ENCODE assay signal across 20 mouse cellular contexts in genomic region chr13:47435631-47436030, GRCm38 (mm10).
DNase-seq lines count a peak whose midpoint lies in the region; ATAC-seq and TF ChIP-seq lines count a peak whose summit lies in the region.
"Had no signal": no experiment of that assay in that cellular context is flagged by ENCODE, and none has a peak within 500 bp of the region (broad histone marks: within the 10 kb centered on the region; RNA-seq: fewer than 3 reads in every experiment).

No protein-coding gene starts in this region.

- no peak overlapping the region for H3K4me2 ChIP-seq in liver, postnatal 0 days (ENCODE audit: low read depth, low read length)
- no peak overlapping the region for H3K4me2 ChIP-seq in forebrain, embryonic 13.5 days
- H3K4me2 ChIP-seq: heart, embryonic 13.5 days; limb, embryonic 12.5 days; neural tube, embryonic 15.5 days had no signal

- no peak for ATAC-seq in liver, postnatal 0 days
- ATAC-seq in forebrain, embryonic 13.5 days: no peak

- H3K79me2 ChIP-seq in liver, adult 2 months (ENCODE audit: control insufficient read depth, insufficient read depth, low read length): no peaks in the 10 kb centered on the region

- TF ChIP-seq POLR2A in liver, adult 2 months (IDR thresholded peaks at IDR 0.05; ENCODE audit: extremely low read depth, insufficient read depth, low read length): no peak

- H3K4me1 ChIP-seq in liver, adult 2 months (ENCODE audit: control insufficient read depth, insufficient read depth, low read length): no peaks in the 10 kb centered on the region
- no peaks in the 10 kb centered on the region for H3K4me1 ChIP-seq in liver, postnatal 0 days (ENCODE audit: insufficient read depth)
- peaks cover 8% of the 10 kb centered on the region for H3K4me1 ChIP-seq in forebrain, embryonic 13.5 days
- H3K4me1 ChIP-seq: heart, embryonic 13.5 days; hindbrain, embryonic 10.5 days; limb, embryonic 12.5 days; neural tube, embryonic 15.5 days had no signal

- no peak overlapping the region for H3K4me3 ChIP-seq in liver, adult 2 months (ENCODE audit: insufficient read depth, low read depth, low read length)
- no peak overlapping the region for H3K4me3 ChIP-seq in liver, postnatal 0 days (ENCODE audit: low read depth, low read length)
- no peak overlapping the region for H3K4me3 ChIP-seq in forebrain, embryonic 13.5 days
- H3K4me3 ChIP-seq: heart, embryonic 13.5 days; hindbrain, embryonic 10.5 days; limb, embryonic 12.5 days; myocyte; neural tube, embryonic 15.5 days had no signal

- no peaks in the 10 kb centered on the region; the same call in 1 of the 2 replicates for H3K27me3 ChIP-seq in liver, adult 2 months (ENCODE audit: control insufficient read depth, insufficient read depth, low read length)
- no peaks in the 10 kb centered on the region for H3K27me3 ChIP-seq in liver, postnatal 0 days (ENCODE audit: insufficient read depth, low read length)
- H3K27me3 ChIP-seq in forebrain, embryonic 13.5 days: no peaks in the 10 kb centered on the region
- H3K27me3 ChIP-seq: heart, embryonic 13.5 days; limb, embryonic 12.5 days; neural tube, embryonic 15.5 days had no signal

- 42% methylated on average over 7 of the region's 7 CpGs for WGBS in liver, adult 2 months
- WGBS in liver, postnatal 0 days (ENCODE audit: insufficient replicate concordance): 81% methylated on average over 7 of the region's 7 CpGs
- 90% methylated on average over 7 of the region's 7 CpGs for WGBS in forebrain, embryonic 13.5 days

- H3K36me3 ChIP-seq in liver, adult 2 months (ENCODE audit: control insufficient read depth, insufficient read depth, low read length): no peaks in the 10 kb centered on the region
- H3K36me3 ChIP-seq in liver, postnatal 0 days (replicated peaks; ENCODE audit: insufficient read depth, low read length): no peaks in the 10 kb centered on the region
- H3K36me3 ChIP-seq in forebrain, embryonic 13.5 days (ENCODE audit: poor library complexity, severe bottlenecking): no peaks in the 10 kb centered on the region
- H3K36me3 ChIP-seq: heart, embryonic 13.5 days; hindbrain, embryonic 10.5 days; limb, embryonic 12.5 days; neural tube, embryonic 15.5 days had no signal

- no peak overlapping the region for H3K27ac ChIP-seq in liver, adult 2 months (replicated peaks; ENCODE audit: insufficient read depth, low read depth, low read length)
- H3K27ac ChIP-seq in liver, postnatal 0 days (ENCODE audit: low read depth): no peak overlapping the region
- no peak overlapping the region for H3K27ac ChIP-seq in forebrain, embryonic 13.5 days
- H3K27ac ChIP-seq: heart, embryonic 13.5 days; hindbrain, embryonic 10.5 days; limb, embryonic 12.5 days; liver, embryonic 14.5 days; neural tube, embryonic 15.5 days had no signal

- TF ChIP-seq EP300 in liver, postnatal 0 days (IDR thresholded peaks at IDR 0.05; ENCODE audit: low read depth): no peak

- no peak for TF ChIP-seq CTCF in liver, adult 2 months (IDR thresholded peaks at IDR 0.05; ENCODE audit: low read depth, low read length)
- TF ChIP-seq CTCF in liver, postnatal 0 days (IDR thresholded peaks at IDR 0.05; ENCODE audit: low read depth): no peak

- no peaks in the 10 kb centered on the region for H3K9me3 ChIP-seq in liver, postnatal 0 days (ENCODE audit: low read length)
- H3K9me3 ChIP-seq in forebrain, embryonic 13.5 days (replicated peaks): no peaks in the 10 kb centered on the region
- H3K9me3 ChIP-seq: heart, embryonic 13.5 days; hindbrain, embryonic 10.5 days; limb, embryonic 12.5 days; neural tube, embryonic 15.5 days had no signal

- DNase-seq in adrenal gland, adult 2 months: peak; percentile 18
- no peak for DNase-seq in adrenal gland, postnatal 25 days
- peak; percentile 75 for DNase-seq in liver, adult 2 months (ENCODE audit: extremely low read depth, low read depth, low spot score)
- DNase-seq in liver, postnatal 0 days: no peak
- peak; percentile 70 for DNase-seq in fibroblast of lung, adult 2 months (ENCODE audit: low read depth)
- DNase-seq in lung, postnatal 25 days (ENCODE audit: low spot score): peak; percentile 1
- DNase-seq in thymus, postnatal 25 days: no peak
- DNase-seq: cerebellum, adult 9-11 months; kidney, adult 9 months; kidney, postnatal 36 days; midbrain, embryonic 14.5 days; retina, postnatal 1 day; thymus, adult 18-20 months had no signal

- H3K9ac ChIP-seq in liver, adult 2 months (ENCODE audit: low read depth, low read length): no peak overlapping the region
- H3K9ac ChIP-seq in liver, postnatal 0 days (replicated peaks): no peak overlapping the region
- no peak overlapping the region for H3K9ac ChIP-seq in forebrain, embryonic 13.5 days
- H3K9ac ChIP-seq: heart, embryonic 13.5 days; limb, embryonic 12.5 days; liver, embryonic 14.5 days; neural tube, embryonic 15.5 days had no signal

Comparison
In these comparisons a context has a peak if more than half of its experiments do, and no peak if none do; other contexts are left out.
1. DNase-seq: peak in adrenal gland, adult 2 months (single experiment), liver, adult 2 months (single experiment), fibroblast of lung, adult 2 months (single experiment) and lung, postnatal 25 days (single experiment); none in adrenal gland, postnatal 25 days (single experiment), liver, postnatal 0 days (single experiment) and thymus, postnatal 25 days (single experiment).